In the genomic region with DNA sequence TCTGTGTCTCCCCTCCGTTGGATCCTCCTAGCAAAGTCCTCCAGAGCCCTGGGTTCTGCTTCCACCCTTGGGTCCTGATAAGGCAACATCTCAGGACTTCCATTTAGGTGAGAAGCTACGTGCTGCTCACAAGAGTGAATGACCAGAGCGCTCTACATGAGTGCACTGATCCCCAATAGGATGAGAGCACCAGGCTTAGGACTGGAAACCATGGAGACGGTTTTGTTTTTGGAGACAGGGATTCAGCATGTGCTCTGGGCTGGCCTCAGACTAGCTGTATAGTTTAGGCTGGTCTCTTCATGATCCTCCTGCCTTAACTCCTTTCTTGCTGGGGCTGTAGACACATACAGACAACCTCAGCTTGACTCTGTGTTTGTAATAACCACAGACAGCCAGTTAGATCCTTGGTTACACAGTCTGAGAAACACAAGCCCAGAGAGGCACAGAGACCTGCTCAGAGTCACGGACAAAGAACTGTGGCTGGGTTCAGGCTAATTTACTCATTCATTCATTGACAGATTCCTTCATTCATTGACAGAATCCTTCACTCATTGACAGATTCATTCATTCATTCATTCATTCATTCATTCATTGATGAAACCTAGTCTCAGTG, we compare ENCODE assay signal across 19 mouse cellular contexts. TPM values are rescaled to one million over a fixed set of nuclear protein-coding genes. Genes with fewer than 3 reads are reported as not detected.
"Had no signal": no experiment of that assay in that cellular context is flagged by ENCODE, and none has a peak within 500 bp of the region (broad histone marks: within the 10 kb centered on the region; RNA-seq: fewer than 3 reads in every experiment).

No protein-coding gene starts in this region.

- DNase-seq: liver, postnatal 0 days; lung, adult 2 months; lung, postnatal 14 days; lung, postnatal 36 days; thymus, adult 2 months; thymus, postnatal 25 days; thymus, postnatal 4 days had no signal

- H3K27ac ChIP-seq: lung, embryonic 15.5 days; macrophage; midbrain, embryonic 12.5 days; midbrain, embryonic 15.5 days; neural tube, embryonic 12.5 days; stomach, embryonic 15.5 days; stomach, postnatal 0 days had no signal

- H3K9me3 ChIP-seq: lung, embryonic 15.5 days; midbrain, embryonic 12.5 days; midbrain, embryonic 15.5 days; neural tube, embryonic 12.5 days; stomach, embryonic 15.5 days had no signal

- H3K9ac ChIP-seq: liver, postnatal 0 days; lung, embryonic 15.5 days; midbrain, embryonic 12.5 days; midbrain, embryonic 15.5 days; neural tube, embryonic 12.5 days; stomach, embryonic 15.5 days had no signal

- ATAC-seq: liver, postnatal 0 days; lung, postnatal 0 days; midbrain, embryonic 15.5 days had no signal

- H3K4me2 ChIP-seq: lung, embryonic 15.5 days; midbrain, embryonic 12.5 days; midbrain, embryonic 15.5 days; neural tube, embryonic 12.5 days; stomach, embryonic 15.5 days had no signal

- H3K36me3 ChIP-seq: lung, embryonic 15.5 days; midbrain, embryonic 12.5 days; midbrain, embryonic 15.5 days; neural tube, embryonic 12.5 days; stomach, embryonic 15.5 days had no signal

- H3K4me1 ChIP-seq: megakaryocyte, embryonic 14.5 days; midbrain, embryonic 12.5 days; midbrain, embryonic 15.5 days; neural tube, embryonic 12.5 days; stomach, embryonic 15.5 days had no signal

- H3K27me3 ChIP-seq: lung, embryonic 15.5 days; midbrain, embryonic 12.5 days; midbrain, embryonic 15.5 days; neural tube, embryonic 12.5 days; stomach, embryonic 15.5 days had no signal

- H3K4me3 ChIP-seq: lung, embryonic 15.5 days; megakaryocyte, embryonic 14.5 days; midbrain, embryonic 12.5 days; midbrain, embryonic 15.5 days; neural tube, embryonic 12.5 days; stomach, embryonic 15.5 days had no signal

RNA-seq across cellular contexts. Expression of gene D630003M21Rik, which starts 12.2 kb away (rescaled TPM):
- polyA plus RNA-seq: macrophage had no signal

RNA-seq across cellular contexts. Expression of gene Bpi, which starts 16.7 kb away (rescaled TPM):
- polyA plus RNA-seq: liver, postnatal 0 days; lung, adult 2 months; lung, embryonic 15.5 days; lung, postnatal 0 days; macrophage; midbrain, embryonic 12.5 days; midbrain, embryonic 15.5 days; midbrain, postnatal 0 days; neural tube, embryonic 12.5 days; spleen, adult 2 months; stomach, embryonic 15.5 days; stomach, postnatal 0 days; urinary bladder, adult 2 months had no signal
